Mouse (Mus musculus) heart, adult 9 months (tissue): ENCODE results near the gene Uroc1.

Experiments used
- DNase-seq, 2 experiments: peaks; one replicate each; pipeline ENCODE4 v3.0.0; 2022; ENCODE audit warnings: low spot score in 2 of 2

Gene Uroc1

GRCm38 (mm10) chr6:90332561-90333425 is at the start of gene Uroc1:
Gene Uroc1 (plus strand): TSS chr6:90333284.
- DNase-seq: no peak

- no peak for DNase-seq
These were observed 44.8 kb upstream of the Uroc1 start for GRCm38 (mm10) chr6:90288265-90288664.

GRCm38 (mm10) chr6:90300919-90301318 is 32.2 kb upstream of the Uroc1 start, which contains the start of gene BC048671:
Gene BC048671 (plus strand): TSS chr6:90301219.
- DNase-seq: no peak

GRCm38 (mm10) chr6:90306315-90306975 is 26.6 kb upstream of the Uroc1 start:
- DNase-seq: no peak

- DNase-seq: no peak
These were observed 24.0 kb upstream of the Uroc1 start for GRCm38 (mm10) chr6:90308839-90309778.

GRCm38 (mm10) chr6:90315961-90316360 is 17.1 kb upstream of the Uroc1 start:
- DNase-seq: no peak

- DNase-seq: no peak
These were observed 15.4 kb upstream of the Uroc1 start for GRCm38 (mm10) chr6:90317510-90318258.

GRCm38 (mm10) chr6:90319019-90319418 is 14.1 kb upstream of the Uroc1 start:
- DNase-seq: no peak

GRCm38 (mm10) chr6:90319475-90320191 is 13.5 kb upstream of the Uroc1 start:
- DNase-seq: peak; percentile 32 to 59

- DNase-seq: no peak
These were observed 12.7 kb upstream of the Uroc1 start for GRCm38 (mm10) chr6:90320429-90320828.

- DNase-seq: no peak
These were observed 11.3 kb upstream of the Uroc1 start for GRCm38 (mm10) chr6:90321811-90322210.

GRCm38 (mm10) chr6:90324026-90324425 is 9.1 kb upstream of the Uroc1 start:
- no peak for DNase-seq

- no peak for DNase-seq
These were observed 8.6 kb upstream of the Uroc1 start for GRCm38 (mm10) chr6:90324463-90324862.

GRCm38 (mm10) chr6:90324991-90325390 is 8.1 kb upstream of the Uroc1 start, which contains the start of gene Chst13:
Gene Chst13 (minus strand): TSS chr6:90325185.
- no peak for DNase-seq

- DNase-seq: no peak
These were observed 5.4 kb upstream of the Uroc1 start for GRCm38 (mm10) chr6:90327670-90328069.

GRCm38 (mm10) chr6:90329953-90330352 is 3.1 kb upstream of the Uroc1 start:
- DNase-seq: peak; percentile 44 to 47

GRCm38 (mm10) chr6:90334244-90334643 is 1.2 kb downstream of the Uroc1 start:
- DNase-seq: no peak

- DNase-seq: no peak
These were observed 9.3 kb downstream of the Uroc1 start for GRCm38 (mm10) chr6:90342343-90342742.

- DNase-seq: no peak
These were observed 14.1 kb downstream of the Uroc1 start for GRCm38 (mm10) chr6:90347183-90347582.

GRCm38 (mm10) chr6:90348500-90348899 is 15.4 kb downstream of the Uroc1 start:
- no peak for DNase-seq
